Mouse (Mus musculus): ENCODE measurements around the gene Tpsg1. TPM values are rescaled to one million over a fixed set of nuclear protein-coding genes. Genes with fewer than 3 reads are reported as not detected.
A peak's percentile ranks its signal among the peaks of the same experiment; 100 is the strongest.

The Tpsg1 gene
- polyA plus RNA-seq, 1 experiment from 2014 or later, result 0.16 TPM

- Histone ChIP-seq H3K36me3 (ENCODE audit: control insufficient read depth, insufficient read depth, low read length) (no peaks in the 10 kb centered on the region; the same call in 1 of the 2 replicates), H3K4me3 (ENCODE audit: low read depth, low read length) (no peak overlapping the region), H3K4me1 (replicated peaks; ENCODE audit: control insufficient read depth, insufficient read depth) (peaks cover 3% of the 10 kb centered on the region), H3K27me3 (ENCODE audit: control insufficient read depth, insufficient read depth, low read length) (no peaks in the 10 kb centered on the region), H3K4me2 (replicated peaks; ENCODE audit: low read depth) (no peak overlapping the region), H3K27ac (replicated peaks) (no peak overlapping the region), H3K9ac (ENCODE audit: low read length) (no peak overlapping the region), H3K9me3 (ENCODE audit: control insufficient read depth, low read length) (no peaks in the 10 kb centered on the region)
- DNase-seq (ENCODE audit: low spot score) (no peak), ATAC-seq (ENCODE audit: low FRiP score, low TSS enrichment) (no peak)
- no peak for TF ChIP-seq CTCF (IDR thresholded peaks at IDR 0.05; ENCODE audit: low read depth)
- TF ChIP-seq EP300 (optimal IDR thresholded peaks at IDR 0.05), result no peak
- 45% methylated on average over 4 of the region's 4 CpGs for WGBS
Measured at GRCm38 (mm10) chr17:25401491-25401890, 32.4 kb downstream of the Tpsg1 start.

- no peak overlapping the region for H3K4me3 ChIP-seq (ENCODE audit: low read depth, low read length)
- WGBS, result 85% methylated on average over 13 of the region's 13 CpGs
- no peak overlapping the region for H3K9ac ChIP-seq (ENCODE audit: low read length)
- H3K9me3 ChIP-seq (ENCODE audit: control insufficient read depth, low read length), result no peaks in the 10 kb centered on the region
- DNase-seq (ENCODE audit: low spot score) (no peak), ATAC-seq (ENCODE audit: low FRiP score, low TSS enrichment) (no peak)
- no peak for TF ChIP-seq EP300 (optimal IDR thresholded peaks at IDR 0.05)
- TF ChIP-seq CTCF (IDR thresholded peaks at IDR 0.05; ENCODE audit: low read depth), result no peak
- no peak overlapping the region for H3K4me2 ChIP-seq (replicated peaks; ENCODE audit: low read depth)
- peaks cover 3% of the 10 kb centered on the region for H3K4me1 ChIP-seq (replicated peaks; ENCODE audit: control insufficient read depth, insufficient read depth)
- no peaks in the 10 kb centered on the region for H3K36me3 ChIP-seq (ENCODE audit: control insufficient read depth, insufficient read depth, low read length)
- H3K27me3 ChIP-seq (ENCODE audit: control insufficient read depth, insufficient read depth, low read length), result no peaks in the 10 kb centered on the region
- no peak overlapping the region for H3K27ac ChIP-seq (replicated peaks)
Measured at GRCm38 (mm10) chr17:25402224-25402623, 33.2 kb downstream of the Tpsg1 start.

GRCm38 (mm10) chr17:25404190-25404589 lies 35.1 kb downstream of the Tpsg1 start:
- no peak overlapping the region for H3K4me3 ChIP-seq (ENCODE audit: low read depth, low read length)
- H3K36me3 ChIP-seq (ENCODE audit: control insufficient read depth, insufficient read depth, low read length), result no peaks in the 10 kb centered on the region
- H3K9ac ChIP-seq (ENCODE audit: low read length), result no peak overlapping the region
- peaks cover 3% of the 10 kb centered on the region for H3K4me1 ChIP-seq (replicated peaks; ENCODE audit: control insufficient read depth, insufficient read depth)
- ATAC-seq (ENCODE audit: low FRiP score, low TSS enrichment), result no peak
- no peaks in the 10 kb centered on the region for H3K9me3 ChIP-seq (ENCODE audit: control insufficient read depth, low read length)
- 56% methylated on average over 3 of the region's 3 CpGs for WGBS
- H3K27me3 ChIP-seq (ENCODE audit: control insufficient read depth, insufficient read depth, low read length), result no peaks in the 10 kb centered on the region
- H3K27ac ChIP-seq (replicated peaks), result no peak overlapping the region
- DNase-seq (ENCODE audit: low spot score), result no peak
- TF ChIP-seq CTCF (IDR thresholded peaks at IDR 0.05; ENCODE audit: low read depth) (no peak), EP300 (optimal IDR thresholded peaks at IDR 0.05) (no peak)
- no peak overlapping the region for H3K4me2 ChIP-seq (replicated peaks; ENCODE audit: low read depth)

GRCm38 (mm10) chr17:25405224-25405895 lies 36.3 kb downstream of the Tpsg1 start:
- WGBS, result 3% methylated on average over 8 of the region's 10 CpGs
- Histone ChIP-seq H3K9me3 (ENCODE audit: control insufficient read depth, low read length) (no peaks in the 10 kb centered on the region), H3K4me2 (replicated peaks; ENCODE audit: low read depth) (peak overlapping the region; percentile 14; the same call in 1 of the 2 replicates), H3K4me3 (ENCODE audit: low read depth, low read length) (no peak overlapping the region), H3K9ac (ENCODE audit: low read length) (peak overlapping the region; percentile 41), H3K27ac (replicated peaks) (peak overlapping the region; percentile 77), H3K36me3 (ENCODE audit: control insufficient read depth, insufficient read depth, low read length) (no peaks in the 10 kb centered on the region), H3K4me1 (replicated peaks; ENCODE audit: control insufficient read depth, insufficient read depth) (peaks cover 3% of the 10 kb centered on the region), H3K27me3 (ENCODE audit: control insufficient read depth, insufficient read depth, low read length) (no peaks in the 10 kb centered on the region)
- ATAC-seq (ENCODE audit: low FRiP score, low TSS enrichment) (peak; percentile 78), DNase-seq (ENCODE audit: low spot score) (peak; percentile 69)
- TF ChIP-seq EP300 (optimal IDR thresholded peaks at IDR 0.05) (no peak), CTCF (IDR thresholded peaks at IDR 0.05; ENCODE audit: low read depth) (no peak)

GRCm38 (mm10) chr17:25406011-25406441 lies 37.0 kb downstream of the Tpsg1 start:
- no peak overlapping the region for H3K4me2 ChIP-seq (replicated peaks; ENCODE audit: low read depth)
- no peak overlapping the region for H3K9ac ChIP-seq (ENCODE audit: low read length)
- H3K27ac ChIP-seq (replicated peaks), result peak overlapping the region; percentile 77
- TF ChIP-seq CTCF (IDR thresholded peaks at IDR 0.05; ENCODE audit: low read depth), result peak; percentile 59
- no peak for TF ChIP-seq EP300 (optimal IDR thresholded peaks at IDR 0.05)
- H3K9me3 ChIP-seq (ENCODE audit: control insufficient read depth, low read length), result no peaks in the 10 kb centered on the region
- H3K27me3 ChIP-seq (ENCODE audit: control insufficient read depth, insufficient read depth, low read length), result no peaks in the 10 kb centered on the region
- H3K4me3 ChIP-seq (ENCODE audit: low read depth, low read length), result no peak overlapping the region
- peaks cover 3% of the 10 kb centered on the region for H3K4me1 ChIP-seq (replicated peaks; ENCODE audit: control insufficient read depth, insufficient read depth)
- 29% methylated on average over 6 of the region's 6 CpGs for WGBS
- DNase-seq (ENCODE audit: low spot score), result no peak
- ATAC-seq (ENCODE audit: low FRiP score, low TSS enrichment), result no peak; the same call in 1 of the 2 replicates
- H3K36me3 ChIP-seq (ENCODE audit: control insufficient read depth, insufficient read depth, low read length), result no peaks in the 10 kb centered on the region

- Histone ChIP-seq H3K4me2 (replicated peaks; ENCODE audit: low read depth) (no peak overlapping the region), H3K9ac (ENCODE audit: low read length) (no peak overlapping the region), H3K27ac (replicated peaks) (no peak overlapping the region), H3K36me3 (ENCODE audit: control insufficient read depth, insufficient read depth, low read length) (no peaks in the 10 kb centered on the region), H3K9me3 (ENCODE audit: control insufficient read depth, low read length) (no peaks in the 10 kb centered on the region), H3K4me3 (ENCODE audit: low read depth, low read length) (no peak overlapping the region), H3K4me1 (replicated peaks; ENCODE audit: control insufficient read depth, insufficient read depth) (peaks cover 3% of the 10 kb centered on the region), H3K27me3 (ENCODE audit: control insufficient read depth, insufficient read depth, low read length) (no peaks in the 10 kb centered on the region)
- WGBS, result 63% methylated on average over 4 of the region's 4 CpGs
- no peak for ATAC-seq (ENCODE audit: low FRiP score, low TSS enrichment)
- DNase-seq (ENCODE audit: low spot score), result no peak
- TF ChIP-seq CTCF (IDR thresholded peaks at IDR 0.05; ENCODE audit: low read depth), result no peak
- TF ChIP-seq EP300 (optimal IDR thresholded peaks at IDR 0.05), result no peak
Measured at GRCm38 (mm10) chr17:25407352-25407751, 38.3 kb downstream of the Tpsg1 start.

Data from stomach, postnatal 0 days (tissue).